8 mouse cellular contexts compared by ENCODE assay signal in the genomic region with DNA sequence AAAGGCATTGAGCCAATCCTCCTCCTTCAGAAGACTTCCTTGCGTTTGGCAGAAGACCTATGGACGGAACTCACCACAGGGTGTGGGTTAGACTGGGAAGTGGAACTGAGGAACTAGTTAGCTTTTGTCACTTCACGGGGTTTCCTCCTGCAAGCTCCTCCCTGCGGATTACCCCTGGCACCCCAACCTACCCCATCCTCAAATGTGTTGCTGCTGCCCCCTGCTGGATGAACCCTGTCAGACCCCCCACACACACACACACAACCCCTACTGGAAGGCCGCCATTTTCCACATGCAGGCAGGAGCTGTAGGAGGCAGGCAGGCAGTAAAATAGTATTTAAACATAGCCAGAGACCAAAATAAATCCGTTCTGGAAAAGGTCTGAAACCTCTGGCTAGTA. TPM values are rescaled to one million over a fixed set of nuclear protein-coding genes. Genes with fewer than 3 reads are reported as not detected.
DNase-seq lines count a peak whose midpoint lies in the region; ATAC-seq and TF ChIP-seq lines count a peak whose summit lies in the region.
"Had no signal": no experiment of that assay in that cellular context is flagged by ENCODE, and none has a peak within 500 bp of the region (broad histone marks: within the 10 kb centered on the region; RNA-seq: fewer than 3 reads in every experiment).

No protein-coding gene starts in this region.

- peak; percentile 35 to 68 (median 66); a peak in 5 of 6 replicates for TF ChIP-seq CTCF in MEL (IDR thresholded peaks at IDR 0.05 in 2 of 3, conservative IDR thresholded peaks at IDR 0.05 in 1 of 3; ENCODE audit: control insufficient read depth in 1 of 3, insufficient read depth in 1 of 3, low read depth in 2 of 3, low read length in 3 of 3, poor library complexity in 1 of 3, severe bottlenecking in 1 of 3)

- H3K9me3 ChIP-seq in MEL (replicated peaks; ENCODE audit: insufficient read depth, low read length): no peaks in the 10 kb centered on the region
- H3K9me3 ChIP-seq in liver, embryonic 11.5 days (ENCODE audit: control insufficient read depth, low read length): no peaks in the 10 kb centered on the region
- H3K9me3 ChIP-seq: heart, embryonic 15.5 days had no signal

- H3K27me3 ChIP-seq in MEL (ENCODE audit: control insufficient read depth in 1 of 2, insufficient read depth in 2 of 2, low read length in 2 of 2): no peaks in the 10 kb centered on the region; a peak in 1 of 4 replicates
- H3K27me3 ChIP-seq in liver, embryonic 11.5 days (replicated peaks; ENCODE audit: control insufficient read depth, insufficient read depth, low read length): no peaks in the 10 kb centered on the region
- H3K27me3 ChIP-seq: heart, embryonic 15.5 days had no signal

- TF ChIP-seq EP300 in MEL (IDR thresholded peaks at IDR 0.05; ENCODE audit: low read depth in 1 of 2, low read length in 2 of 2): no peak

- 0 out of 4 replicates have a peak, but pooled peaks cover 0 to 7% of the 10 kb centered on the region in 2 experiments for H3K4me1 ChIP-seq in MEL (ENCODE audit: control insufficient read depth in 1 of 2, insufficient read depth in 2 of 2, low read length in 2 of 2)
- H3K4me1 ChIP-seq in liver, embryonic 11.5 days (replicated peaks; ENCODE audit: control insufficient read depth, insufficient read depth, low read length): no peaks in the 10 kb centered on the region
- H3K4me1 ChIP-seq: heart, embryonic 15.5 days had no signal

- no peak overlapping the region for H3K9ac ChIP-seq in MEL (ENCODE audit: control insufficient read depth, low read depth, low read length, poor library complexity, severe bottlenecking)
- no peak overlapping the region for H3K9ac ChIP-seq in liver, embryonic 11.5 days (ENCODE audit: low read depth, low read length)
- H3K9ac ChIP-seq: heart, embryonic 15.5 days had no signal

- peak; percentile 94 for DNase-seq in CD4-positive, CD25-positive, alpha-beta regulatory T cell, adult 2 months (ENCODE audit: low read depth, low spot score)
- DNase-seq in MEL (ENCODE audit: low read depth, low spot score): peak; percentile 69
- peak; percentile 61 for DNase-seq in cerebellum, postnatal 10 days
- DNase-seq in heart, postnatal 4 days: peak; percentile 71
- DNase-seq in liver, embryonic 11.5 days (ENCODE audit: low spot score): peak; percentile 50
- peak; percentile 49 to 65 for DNase-seq in right cerebral cortex, postnatal 10 days (ENCODE audit: low spot score in 2 of 2)
- peak; percentile 60 for DNase-seq in urinary bladder, postnatal 25 days (ENCODE audit: low spot score)

- TF ChIP-seq RAD21 in MEL (IDR thresholded peaks at IDR 0.05; ENCODE audit: low read depth, low read length): peak; percentile 64

- H3K27ac ChIP-seq in MEL (ENCODE audit: control insufficient read depth, low read depth, low read length): no peak overlapping the region
- H3K27ac ChIP-seq in liver, embryonic 11.5 days (ENCODE audit: low read depth, low read length): no peak overlapping the region
- H3K27ac ChIP-seq: heart, embryonic 15.5 days had no signal

- H3K4me2 ChIP-seq in liver, embryonic 11.5 days: no peak overlapping the region
- H3K4me2 ChIP-seq: heart, embryonic 15.5 days had no signal

- no peaks in the 10 kb centered on the region for H3K36me3 ChIP-seq in MEL (ENCODE audit: control insufficient read depth in 1 of 2, insufficient read depth in 2 of 2, low read length in 2 of 2)
- no peaks in the 10 kb centered on the region for H3K36me3 ChIP-seq in liver, embryonic 11.5 days (ENCODE audit: control insufficient read depth, insufficient read depth, low read length)
- H3K36me3 ChIP-seq: heart, embryonic 15.5 days had no signal

- WGBS in liver, embryonic 11.5 days: 58% methylated on average over 6 of the region's 6 CpGs

- no peaks in the 10 kb centered on the region for H3K79me2 ChIP-seq in MEL (ENCODE audit: control insufficient read depth, insufficient read depth, low read length, poor library complexity)

- TF ChIP-seq POLR2A in MEL (IDR thresholded peaks at IDR 0.05; ENCODE audit: control insufficient read depth in 1 of 2, insufficient read depth in 1 of 2, low read depth in 1 of 2, low read length in 2 of 2, poor library complexity in 1 of 2): no peak

- ATAC-seq in liver, embryonic 11.5 days (replicated peaks; ENCODE audit: low FRiP score): 0 out of 2 replicates have a peak, but pooled peaks have one; percentile 49

- H3K4me3 ChIP-seq in MEL (ENCODE audit: control insufficient read depth in 1 of 2, insufficient read depth in 1 of 2, low read depth in 2 of 2, low read length in 2 of 2): no peak overlapping the region
- no peak overlapping the region for H3K4me3 ChIP-seq in liver, embryonic 11.5 days (ENCODE audit: low read depth, low read length)
- H3K4me3 ChIP-seq: heart, embryonic 15.5 days had no signal

TF ChIP-seq in MEL, 35 proteins besides CTCF, POLR2A, EP300 and RAD21:
- TF ChIP-seq SMC3 (IDR thresholded peaks at IDR 0.05; ENCODE audit: low read depth, low read length) (peak; percentile 77), GATA1 (IDR thresholded peaks at IDR 0.05; ENCODE audit: low read depth, low read length) (no peak), JUND (IDR thresholded peaks at IDR 0.05; ENCODE audit: low read depth, low read length) (no peak), MEF2A (IDR thresholded peaks at IDR 0.05; ENCODE audit: extremely low read depth, insufficient replicate concordance, low read depth, low read length, poor library complexity, severe bottlenecking) (no peak), ZC3H11A (IDR thresholded peaks at IDR 0.05; ENCODE audit: low read depth, low read length) (peak; percentile 69), GABPA (IDR thresholded peaks at IDR 0.05; ENCODE audit: low read depth, low read length) (no peak), MYB (IDR thresholded peaks at IDR 0.05; ENCODE audit: low read depth, low read length) (no peak), ETS1 (IDR thresholded peaks at IDR 0.05; ENCODE audit: low read depth, low read length) (no peak), ZKSCAN1 (IDR thresholded peaks at IDR 0.05; ENCODE audit: low read depth, low read length) (no peak), KAT2A (conservative IDR thresholded peaks at IDR 0.05; ENCODE audit: low read depth, low read length) (no peak), USF1 (IDR thresholded peaks at IDR 0.05; ENCODE audit: low read depth, low read length) (no peak)
TF ChIP-seq in MEL: peak in this region for 2.

RNA-seq across cellular contexts. Expression of gene Bex6, which starts 23.1 kb away (rescaled TPM):
- total RNA-seq in MEL (2012; rRNA removed): not detected in 2 replicates
- not detected for polyA plus RNA-seq in MEL (2012; ENCODE audit: insufficient read depth in 1 of 2, insufficient read length in 2 of 2, low read depth in 1 of 2, low replicate concordance in 2 of 2, missing spikeins in 1 of 2)
- not detected for total RNA-seq in heart, postnatal 4 days (2021)
- 0.62 and 1.2 TPM in 2 replicates for polyA plus RNA-seq in liver, embryonic 11.5 days (2014; fragmentation: Nextera tagmentation; extraction: Ambion mirVana)
- polyA plus RNA-seq: heart, embryonic 15.5 days had no signal

RNA-seq across cellular contexts. Expression of gene Nrros, which starts 37.3 kb away (rescaled TPM):
- 56.1 and 59.8 TPM in 2 replicates for total RNA-seq in MEL (2012; rRNA removed)
- polyA plus RNA-seq in MEL (2012; ENCODE audit: insufficient read depth in 1 of 2, insufficient read length in 2 of 2, low read depth in 1 of 2, low replicate concordance in 2 of 2, missing spikeins in 1 of 2): 10 to 100 TPM in 1 of 2 experiments, not detected in 1; 55.9 TPM
- 1 to 10 TPM; 6.0 to 6.7 TPM for total RNA-seq in heart, postnatal 4 days (2021)
- 34.4 and 35.4 TPM in 2 replicates for polyA plus RNA-seq in liver, embryonic 11.5 days (2014; fragmentation: Nextera tagmentation; extraction: Ambion mirVana)

RNA-seq across cellular contexts. Expression of gene Fbxo45, which starts 44.3 kb away (rescaled TPM):
- 17.5 and 19.3 TPM in 2 replicates for total RNA-seq in MEL (2012; rRNA removed)
- polyA plus RNA-seq in MEL (2012; ENCODE audit: insufficient read depth in 1 of 2, insufficient read length in 2 of 2, low read depth in 1 of 2, low replicate concordance in 2 of 2, missing spikeins in 1 of 2): 10 to 100 TPM in 1 of 2 experiments, not detected in 1; 15.4 TPM
- 10 to 100 TPM; 16.6 to 18.4 TPM for total RNA-seq in heart, postnatal 4 days (2021)
- 13.0 and 13.3 TPM in 2 replicates for polyA plus RNA-seq in liver, embryonic 11.5 days (2014; fragmentation: Nextera tagmentation; extraction: Ambion mirVana)

RNA-seq across cellular contexts. Expression of gene Wdr53, which starts 44.3 kb away (rescaled TPM):
- total RNA-seq in MEL (2012; rRNA removed): 16.8 and 18.0 TPM in 2 replicates
- polyA plus RNA-seq in MEL (2012; ENCODE audit: insufficient read depth in 1 of 2, insufficient read length in 2 of 2, low read depth in 1 of 2, low replicate concordance in 2 of 2, missing spikeins in 1 of 2): 10 to 100 TPM in 1 of 2 experiments, not detected in 1; 20.9 TPM
- 1 to 10 TPM; 8.0 to 8.5 TPM for total RNA-seq in heart, postnatal 4 days (2021)
- polyA plus RNA-seq in liver, embryonic 11.5 days (2014; fragmentation: Nextera tagmentation; extraction: Ambion mirVana): 22.0 and 23.2 TPM in 2 replicates
